8 mouse cellular contexts compared by ENCODE assay signal in genomic region chr9:56950414-56951400, GRCm38 (mm10). TPM values are rescaled to one million over a fixed set of nuclear protein-coding genes. Genes with fewer than 3 reads are reported as not detected.
A peak's percentile ranks its signal among the peaks of the same experiment; 100 is the strongest.
DNase-seq lines count a peak whose midpoint lies in the region; ATAC-seq and TF ChIP-seq lines count a peak whose summit lies in the region.

Snupn (plus strand) TSS chr9:56950878.

- peak; percentile 99 for DNase-seq in brain, embryonic 14.5 days (ENCODE audit: low read depth)
- peak; percentile 96 for DNase-seq in liver, adult 2 months (ENCODE audit: extremely low read depth, low read depth, low spot score)
- peak; percentile 98 for DNase-seq in splenic B cell, adult 2 months (ENCODE audit: low read depth, low spot score)

- no peaks in the 10 kb centered on the region for H3K27me3 ChIP-seq in C2C12 (ENCODE audit: control insufficient read depth, insufficient read depth, insufficient read length)
- no peaks in the 10 kb centered on the region for H3K27me3 ChIP-seq in erythroblast, embryonic 14.5 days (ENCODE audit: control insufficient read depth)
- H3K27me3 ChIP-seq in heart, embryonic 11.5 days (ENCODE audit: control insufficient read depth, insufficient read depth, low read length) = no peaks in the 10 kb centered on the region
- H3K27me3 ChIP-seq in kidney, embryonic 16.5 days (ENCODE audit: insufficient read depth, low read length) = no peaks in the 10 kb centered on the region
- no peaks in the 10 kb centered on the region for H3K27me3 ChIP-seq in liver, adult 2 months (ENCODE audit: control insufficient read depth, insufficient read depth, low read length)
- no peaks in the 10 kb centered on the region for H3K27me3 ChIP-seq in myocyte (ENCODE audit: control insufficient read depth, insufficient read depth, insufficient read length)
- no peaks in the 10 kb centered on the region for H3K27me3 ChIP-seq in splenic B cell, adult 2 months (ENCODE audit: control insufficient read depth, insufficient read depth, low read length, poor library complexity, severe bottlenecking)

- no peaks in the 10 kb centered on the region for H3K9me3 ChIP-seq in erythroblast, embryonic 14.5 days (ENCODE audit: control insufficient read depth, low read length)
- H3K9me3 ChIP-seq in heart, embryonic 11.5 days (replicated peaks; ENCODE audit: control insufficient read depth, low read length) = no peaks in the 10 kb centered on the region
- H3K9me3 ChIP-seq in kidney, embryonic 16.5 days (ENCODE audit: low read length) = no peaks in the 10 kb centered on the region

- TF ChIP-seq CTCF in C2C12 (IDR thresholded peaks at IDR 0.05; ENCODE audit: control insufficient read depth, insufficient read depth, insufficient read length) = no peak
- no peak for TF ChIP-seq CTCF in brain, embryonic 14.5 days (IDR thresholded peaks at IDR 0.05; ENCODE audit: borderline replicate concordance, extremely low read depth, insufficient read depth, insufficient read length)
- no peak for TF ChIP-seq CTCF in liver, adult 2 months (IDR thresholded peaks at IDR 0.05; ENCODE audit: low read depth, low read length)

- peak; percentile 68; the same call in 1 of the 2 replicates for TF ChIP-seq POLR2A in brain, embryonic 14.5 days (IDR thresholded peaks at IDR 0.05; ENCODE audit: borderline replicate concordance, extremely low read depth, insufficient read depth, insufficient read length, poor library complexity, severe bottlenecking)
- peak; percentile 63; the same call in 1 of the 2 replicates for TF ChIP-seq POLR2A in liver, adult 2 months (IDR thresholded peaks at IDR 0.05; ENCODE audit: extremely low read depth, insufficient read depth, low read length)
- TF ChIP-seq POLR2A in myocyte (IDR thresholded peaks at IDR 0.05; ENCODE audit: insufficient read length, low read depth) = peak; percentile 97

- peaks cover 2% of the 10 kb centered on the region for H3K79me3 ChIP-seq in C2C12 (ENCODE audit: low read depth)

- peak within 1 kb of the TSS; percentile 86 for H3K27ac ChIP-seq in heart, embryonic 11.5 days (ENCODE audit: low read depth, low read length)
- H3K27ac ChIP-seq in kidney, embryonic 16.5 days (ENCODE audit: low read length) = peak within 1 kb of the TSS; percentile 93
- H3K27ac ChIP-seq in liver, adult 2 months (replicated peaks; ENCODE audit: insufficient read depth, low read depth, low read length) = peak within 1 kb of the TSS; percentile 80

- H3K9ac ChIP-seq in heart, embryonic 11.5 days (ENCODE audit: low read depth, low read length) = peak within 1 kb of the TSS; percentile 94
- peak within 1 kb of the TSS; percentile 84 for H3K9ac ChIP-seq in kidney, embryonic 16.5 days (replicated peaks; ENCODE audit: low read length)
- H3K9ac ChIP-seq in liver, adult 2 months (ENCODE audit: low read depth, low read length) = peak within 1 kb of the TSS; percentile 73

- peaks cover 22% of the 10 kb centered on the region for H3K4me1 ChIP-seq in erythroblast, embryonic 14.5 days (ENCODE audit: control insufficient read depth)
- H3K4me1 ChIP-seq in heart, embryonic 11.5 days (ENCODE audit: control insufficient read depth, insufficient read depth, low read length) = peaks cover 5% of the 10 kb centered on the region
- H3K4me1 ChIP-seq in kidney, embryonic 16.5 days (ENCODE audit: insufficient read depth, low read length) = peaks cover 8% of the 10 kb centered on the region
- peaks cover 5% of the 10 kb centered on the region; the same call in 1 of the 2 replicates for H3K4me1 ChIP-seq in liver, adult 2 months (ENCODE audit: control insufficient read depth, insufficient read depth, low read length)

- H3K79me2 ChIP-seq in C2C12 (ENCODE audit: control insufficient read depth, insufficient read depth) (no peaks in the 10 kb centered on the region), myocyte (ENCODE audit: control insufficient read depth, insufficient read depth) (no peaks in the 10 kb centered on the region)
- 0 out of 2 replicates have a peak, but pooled peaks cover 2% of the 10 kb centered on the region for H3K79me2 ChIP-seq in liver, adult 2 months (ENCODE audit: control insufficient read depth, insufficient read depth, low read length)

- ATAC-seq in heart, embryonic 11.5 days (replicated peaks; ENCODE audit: insufficient number of reproducible peaks, low FRiP score, low TSS enrichment) = peak; percentile 100
- peak; percentile 100 for ATAC-seq in kidney, embryonic 16.5 days (ENCODE audit: low FRiP score, low TSS enrichment)

- peak within 1 kb of the TSS; percentile 88 for H3K4me2 ChIP-seq in heart, embryonic 11.5 days
- H3K4me2 ChIP-seq in kidney, embryonic 16.5 days (replicated peaks; ENCODE audit: low read depth, low read length) = peak within 1 kb of the TSS; percentile 86
- peak within 1 kb of the TSS; percentile 88 for H3K4me2 ChIP-seq in myocyte (ENCODE audit: low read depth)

- no peaks in the 10 kb centered on the region for H3K36me3 ChIP-seq in C2C12 (ENCODE audit: control insufficient read depth, insufficient read depth)
- H3K36me3 ChIP-seq in erythroblast, embryonic 14.5 days (ENCODE audit: control insufficient read depth) = peaks cover under 1% of the 10 kb centered on the region
- no peaks in the 10 kb centered on the region for H3K36me3 ChIP-seq in heart, embryonic 11.5 days (ENCODE audit: control insufficient read depth, insufficient read depth, low read length)
- peaks cover 1% of the 10 kb centered on the region; the same call in 1 of the 2 replicates for H3K36me3 ChIP-seq in kidney, embryonic 16.5 days (ENCODE audit: insufficient read depth, low read length)
- no peaks in the 10 kb centered on the region for H3K36me3 ChIP-seq in liver, adult 2 months (ENCODE audit: control insufficient read depth, insufficient read depth, low read length)
- no peaks in the 10 kb centered on the region for H3K36me3 ChIP-seq in myocyte (ENCODE audit: control insufficient read depth, insufficient read depth)
- H3K36me3 ChIP-seq in splenic B cell, adult 2 months (ENCODE audit: control insufficient read depth, insufficient read depth, low read length, poor library complexity, severe bottlenecking) = no peaks in the 10 kb centered on the region

- H3ac ChIP-seq in C2C12 (ENCODE audit: control insufficient read depth, insufficient read length, low read depth) (peak within 1 kb of the TSS; percentile 87), myocyte (ENCODE audit: control insufficient read depth, insufficient read length) (peak within 1 kb of the TSS; percentile 54)

- H3K4me3 ChIP-seq in C2C12 (ENCODE audit: insufficient read depth, poor library complexity, severe bottlenecking) = peak within 1 kb of the TSS; percentile 41
- peak within 1 kb of the TSS; percentile 72 for H3K4me3 ChIP-seq in erythroblast, embryonic 14.5 days (replicated peaks)
- H3K4me3 ChIP-seq in heart, embryonic 11.5 days (ENCODE audit: low read depth, low read length) = peak within 1 kb of the TSS; percentile 54
- H3K4me3 ChIP-seq in kidney, embryonic 16.5 days (ENCODE audit: low read length) = peak within 1 kb of the TSS; percentile 77
- peak within 1 kb of the TSS; percentile 58 for H3K4me3 ChIP-seq in liver, adult 2 months (ENCODE audit: insufficient read depth, low read depth, low read length)
- peak within 1 kb of the TSS; percentile 60 for H3K4me3 ChIP-seq in myocyte

- WGBS in heart, embryonic 11.5 days (ENCODE audit: insufficient replicate concordance) = under 1% methylated on average over 50 of the region's 50 CpGs
- under 1% methylated on average over 50 of the region's 50 CpGs for WGBS in kidney, embryonic 16.5 days
- under 1% methylated on average over 50 of the region's 50 CpGs for WGBS in liver, adult 2 months

TF ChIP-seq in C2C12, 6 proteins besides CTCF, POLR2A, EP300 and RAD21:
- no peak for TF ChIP-seq MYOD1 (IDR thresholded peaks at IDR 0.05; ENCODE audit: control insufficient read depth, insufficient read length, low read depth)
- no peak for TF ChIP-seq USF1 (IDR thresholded peaks at IDR 0.05; ENCODE audit: low read depth)
- no peak for TF ChIP-seq CEBPB (IDR thresholded peaks at IDR 0.05; ENCODE audit: low read depth)
- TF ChIP-seq MAX (IDR thresholded peaks at IDR 0.05) = no peak
- TF ChIP-seq MYOG (IDR thresholded peaks at IDR 0.05; ENCODE audit: control insufficient read depth, extremely low read depth, insufficient read length) = no peak
- no peak for TF ChIP-seq FOSL1 (IDR thresholded peaks at IDR 0.05; ENCODE audit: insufficient read depth, low read length, poor library complexity, severe bottlenecking)

TF ChIP-seq in myocyte, 11 proteins besides CTCF, POLR2A, EP300 and RAD21:
- TF ChIP-seq POLR2AphosphoS2 (IDR thresholded peaks at IDR 0.05; ENCODE audit: insufficient read length, low read depth) (peak; percentile 99), MYOG (IDR thresholded peaks at IDR 0.05; ENCODE audit: control insufficient read depth in 1 of 3, insufficient read depth in 1 of 3, insufficient read length in 2 of 3, low read depth in 2 of 3) (no peak), SRF (IDR thresholded peaks at IDR 0.05; ENCODE audit: control insufficient read depth, insufficient read length, low read depth) (peak; percentile 86)

RNA-seq across cellular contexts. Expression of gene Snupn, which starts in this region (rescaled TPM):
- polyA plus RNA-seq in C2C12 (2012; fragmentation: generic; extraction: Trizol) = 7.7 TPM
- 15.2 and 17.6 TPM in 2 replicates for polyA plus RNA-seq in brain, embryonic 14.5 days (2012; rRNA removed)
- polyA plus RNA-seq in erythroblast, embryonic 14.5 days (2012) = 0.11 TPM in 1 of 2 replicates, not detected in the other
- 19.0 and 21.6 TPM in 2 replicates for polyA plus RNA-seq in heart, embryonic 11.5 days (2014; fragmentation: Nextera tagmentation; extraction: Ambion mirVana)
- polyA plus RNA-seq in kidney, embryonic 16.5 days (2015; fragmentation: Nextera tagmentation; extraction: Ambion mirVana) = 27.2 and 29.4 TPM in 2 replicates
- total RNA-seq in liver, adult 2 months (2014; rRNA removed) = 7.2 and 8.4 TPM in 2 replicates
- polyA plus RNA-seq in liver, adult 2 months (2012; rRNA removed) = 3.7 and 4.2 TPM in 2 replicates
- 12.8 TPM for polyA plus RNA-seq in myocyte (2012; fragmentation: generic; extraction: Trizol)

Comparison
In these comparisons a context has a peak if more than half of its experiments do, and no peak if none do; other contexts are left out.
1. Peak in every context shown above with its lines: DNase-seq, ATAC-seq, H3K4me3 ChIP-seq and H3K27ac ChIP-seq.